Mouse (Mus musculus) gastrocnemius, postnatal 10 days (tissue): ENCODE results near the gene Sppl2b. TPM values are rescaled to one million over a fixed set of nuclear protein-coding genes. Genes with fewer than 3 reads are reported as not detected.
"Not testable (repeated sequence)": the region's sequence is repeated elsewhere in the genome, so short reads cannot be mapped to it uniquely, and the experiment has no call there.

Experiments
- DNase-seq: peaks from one replicate; pipeline ENCODE4 v3.0.0; 2021; ENCODE audit warnings: mixed read lengths
- long read RNA-seq, 2 experiments: library from polyadenylated mRNA; stranded (forward); transcript quantifications; one replicate each; pipeline ENCODE4 v2.0.0; 2021
- total RNA-seq, 2 experiments: library from RNA; stranded (reverse); gene quantifications; 2 replicates each; pipeline ENCODE4 v1.2.3; 2021

Gene Sppl2b
- 10 to 100 TPM; 30.5 to 33.0 TPM for total RNA-seq
- long read RNA-seq, experiment 1, transcript Sppl2b-201 (15 exons, 2,869 nt) = major isoform, 44 of 105 reads
- long read RNA-seq, experiment 1, partial matches to known transcripts = 12 of 105 reads
- long read RNA-seq, experiment 1, other reads (novel, unspliced or antisense) = 49 of 105 reads
- long read RNA-seq, experiment 2, transcript Sppl2b-201 (15 exons, 2,869 nt) = major isoform, 29 of 84 reads
- long read RNA-seq, experiment 2, partial matches to known transcripts = 13 of 84 reads
- long read RNA-seq, experiment 2, other reads (novel, unspliced or antisense) = 42 of 84 reads

GRCm38 (mm10) chr10:80854913-80855748, at the start of gene Sppl2b, which contains the start of gene Lsm7:
Gene Sppl2b (plus strand): TSS chr10:80855275.
Gene Lsm7 (minus strand): TSS chr10:80855209.
- peak; percentile 99 for DNase-seq

- no peak for DNase-seq
Measured at GRCm38 (mm10) chr10:80805322-80805721, 49.8 kb upstream of the Sppl2b start.

- peak; percentile 88 for DNase-seq
Measured at GRCm38 (mm10) chr10:80805925-80806324, 49.1 kb upstream of the Sppl2b start.

- DNase-seq = no peak
Measured at GRCm38 (mm10) chr10:80806341-80807056, 48.6 kb upstream of the Sppl2b start.

GRCm38 (mm10) chr10:80807057-80807627, 47.9 kb upstream of the Sppl2b start:
- peak; percentile 68 for DNase-seq

- no peak for DNase-seq
Measured at GRCm38 (mm10) chr10:80808099-80808984, 46.7 kb upstream of the Sppl2b start.

- no peak for DNase-seq
Measured at GRCm38 (mm10) chr10:80808985-80809632, 46.0 kb upstream of the Sppl2b start.

GRCm38 (mm10) chr10:80810084-80810483, 45.0 kb upstream of the Sppl2b start:
- DNase-seq = no peak

GRCm38 (mm10) chr10:80812391-80813041, 42.6 kb upstream of the Sppl2b start:
- DNase-seq = no peak

- peak; percentile 71 for DNase-seq
Measured at GRCm38 (mm10) chr10:80813366-80813765, 41.7 kb upstream of the Sppl2b start, which contains the start of gene Jsrp1. Gene Jsrp1 (minus strand): TSS chr10:80813498.

GRCm38 (mm10) chr10:80814800-80815199, 40.3 kb upstream of the Sppl2b start:
- no peak for DNase-seq

GRCm38 (mm10) chr10:80816303-80816702, 38.8 kb upstream of the Sppl2b start:
- not testable (repeated sequence) for DNase-seq

GRCm38 (mm10) chr10:80817164-80817563, 37.9 kb upstream of the Sppl2b start:
- DNase-seq = no peak

GRCm38 (mm10) chr10:80817955-80818354, 37.1 kb upstream of the Sppl2b start:
- DNase-seq = not testable (repeated sequence)

GRCm38 (mm10) chr10:80818599-80819281, 36.3 kb upstream of the Sppl2b start:
- no peak for DNase-seq

GRCm38 (mm10) chr10:80819406-80819805, 35.7 kb upstream of the Sppl2b start:
- DNase-seq = no peak

- DNase-seq = no peak
Measured at GRCm38 (mm10) chr10:80821991-80822390, 33.1 kb upstream of the Sppl2b start.

- no peak for DNase-seq
Measured at GRCm38 (mm10) chr10:80822528-80822927, 32.5 kb upstream of the Sppl2b start.

GRCm38 (mm10) chr10:80823316-80823715, 31.8 kb upstream of the Sppl2b start:
- DNase-seq = no peak
